Mouse (Mus musculus) lung, postnatal 0 days (tissue): ENCODE results near the gene Rorb.

Experiments used
- CTCF ChIP-seq: IDR thresholded peaks from 2 replicates; pipeline ENCODE4 v1.5.1; 2016; ENCODE audit warnings: antibody characterized with exemption, mild to moderate bottlenecking
- EP300 ChIP-seq: IDR thresholded peaks from 2 replicates; pipeline ENCODE4 v1.6.1; 2016; ENCODE audit warnings: antibody characterized with exemption, mild to moderate bottlenecking, control low read depth

DNA sequence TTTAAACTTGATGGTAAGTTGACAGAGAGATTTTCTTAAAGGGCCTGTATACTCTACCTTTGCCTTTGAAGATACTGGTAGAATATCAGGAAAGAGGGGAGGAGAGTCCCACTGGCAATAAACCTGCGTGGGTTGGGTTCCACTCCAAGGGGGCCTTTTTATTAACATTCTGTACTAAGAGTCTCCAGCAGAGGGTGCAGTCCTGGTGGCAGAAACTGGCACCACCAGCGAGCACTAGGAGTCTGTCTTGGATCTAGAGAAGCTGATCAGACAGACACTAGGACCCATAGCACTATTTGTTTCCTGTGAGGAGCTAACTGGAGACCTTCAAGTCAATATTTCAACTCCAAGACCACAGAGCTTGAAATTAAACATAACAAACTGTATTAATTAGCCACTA is 11.3 kb upstream of the Rorb start:
- TF ChIP-seq CTCF (peak; percentile 16; the same call in 1 of the 2 replicates), EP300 (no peak)
